Mouse (Mus musculus): ENCODE measurements around the gene Kank4.

DNA sequence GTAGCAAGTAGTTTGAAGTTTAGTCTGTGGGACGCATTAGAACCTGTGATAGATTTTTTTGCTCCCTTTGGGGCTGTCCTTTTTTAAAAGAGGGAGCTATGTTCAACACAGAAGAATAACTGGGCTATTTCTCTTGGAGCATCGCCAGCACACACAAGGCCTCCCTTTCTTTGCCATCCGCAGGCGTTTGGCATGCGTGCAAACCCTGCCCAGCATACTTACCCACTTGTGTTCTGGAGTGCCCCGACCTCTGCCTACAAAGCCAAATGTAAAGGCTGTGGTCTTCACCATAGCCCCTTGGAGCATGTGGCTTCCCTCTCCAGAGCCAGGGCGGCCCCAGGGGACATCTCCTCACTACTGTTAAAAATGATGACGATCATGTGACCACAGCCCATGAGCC lies 16.5 kb downstream of the Kank4 start:
- no peak for TF ChIP-seq CTCF (IDR thresholded peaks at IDR 0.05; ENCODE audit: low read depth, low read length)
- TF ChIP-seq POLR2A (IDR thresholded peaks at IDR 0.05; ENCODE audit: insufficient read depth, low read length): no peak
- no peak for TF ChIP-seq EP300 (IDR thresholded peaks at IDR 0.05; ENCODE audit: insufficient read depth, low read depth, low read length)

All from ES-Bruce4 (cell line).